Mouse (Mus musculus): ENCODE data around the gene Gm21477. TPM values are rescaled to one million over a fixed set of nuclear protein-coding genes. Genes with fewer than 3 reads are reported as not detected.
"Not testable (repeated sequence)": the region's sequence is repeated elsewhere in the genome, so short reads cannot be mapped to it uniquely, and the experiment has no call there.

Gm21477 gene
- not detected for total RNA-seq (2021)
- long read RNA-seq, experiment 1: 0 reads
- long read RNA-seq, experiment 2: 0 reads

DNA sequence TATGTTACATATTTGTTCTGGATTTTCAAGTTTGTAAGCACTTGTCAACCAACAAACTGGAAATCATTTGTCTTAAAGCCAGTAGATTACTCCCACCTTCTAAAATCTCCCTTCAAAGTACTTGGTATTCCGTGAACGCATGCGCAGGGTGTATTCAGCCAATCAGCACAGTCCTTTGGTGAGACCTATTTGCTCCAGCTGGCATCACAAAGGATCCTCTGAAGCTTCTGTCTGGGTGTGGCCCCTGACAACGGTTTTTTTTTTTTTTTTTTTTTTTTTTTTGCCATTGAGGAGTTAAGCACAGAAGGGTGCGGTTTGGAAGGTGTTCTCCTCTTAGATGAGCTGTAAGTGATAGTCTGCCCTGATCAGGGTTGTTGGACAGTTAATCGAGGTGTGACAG lies at the start of gene Gm21477:
Gene Gm21477 (plus strand): TSS at position 301 of the 400 bp plus-strand sequence.
- DNase-seq (ENCODE audit: extremely low spot score in 1 of 2, low spot score in 2 of 2); intact Hi-C loops (cut with DNase I); H3K4me3 ChIP-seq; H3K27ac ChIP-seq: not testable (repeated sequence)

Data from left cerebral cortex, adult 2 months (tissue).